Mouse (Mus musculus) stomach, embryonic 16.5 days (tissue): Measurements from ENCODE around the gene Jam2. TPM values are rescaled to one million over a fixed set of nuclear protein-coding genes. Genes with fewer than 3 reads are reported as not detected.

Experiments
- ATAC-seq: fragments of 200-750 bp; cut with Nextera tagmentation; 2 replicates; pipeline ENCODE4 v1.8.0; 2017; ENCODE audit warnings: moderate number of reproducible peaks, moderate TSS enrichment; ENCODE audit not compliant: insufficient read depth, low FRiP score
- H3K27ac ChIP-seq: fragments of 300-500 bp; sonication (generic); 2 replicates; pipeline ENCODE4 v1.5.1; 2014; ENCODE audit warnings: low read length
- H3K27me3 ChIP-seq: fragments of 300-500 bp; sonication (generic); 2 replicates; pipeline ENCODE4 v1.6.1; 2014; ENCODE audit warnings: low read length, control low read depth, mixed read lengths; ENCODE audit not compliant: control insufficient read depth, insufficient read depth
- H3K36me3 ChIP-seq: fragments of 300-500 bp; sonication (generic); 2 replicates; pipeline ENCODE4 v1.6.1; 2014; ENCODE audit warnings: low read length; ENCODE audit not compliant: control insufficient read depth, insufficient read depth
- H3K4me1 ChIP-seq: fragments of 300-500 bp; sonication (generic); 2 replicates; pipeline ENCODE4 v1.6.1; 2014; ENCODE audit warnings: low read length, control low read depth, mixed read lengths; ENCODE audit not compliant: control insufficient read depth, insufficient read depth
- H3K4me2 ChIP-seq: fragments of 300-500 bp; sonication (generic); 2 replicates; pipeline ENCODE4 v1.6.1; 2014; ENCODE audit warnings: low read depth, low read length, mixed read lengths
- H3K4me3 ChIP-seq: fragments of 300-500 bp; sonication (generic); replicated peaks from 2 replicates; pipeline ENCODE4 v1.5.1; 2014; ENCODE audit warnings: mild to moderate bottlenecking, low read length
- H3K9ac ChIP-seq: fragments of 300-500 bp; sonication (generic); 2 replicates; pipeline ENCODE4 v1.6.1; 2014; ENCODE audit warnings: low read length
- H3K9me3 ChIP-seq: fragments of 300-500 bp; sonication (generic); replicated peaks from 2 replicates; pipeline ENCODE4 v1.6.1; 2016; ENCODE audit warnings: low read length, control low read depth; ENCODE audit not compliant: control insufficient read depth
- WGBS: fragments of 180-500 bp; shearing (Covaris S2); extraction: QIAGEN DNeasy Blood & Tissue Kit; methylation state at CpG from one replicate; pipeline ENCODE4 v1.1.7; 2014; 5-methylcytosine and 5-hydroxymethylcytosine counted together
- polyA plus RNA-seq: library from polyadenylated mRNA; unstranded; fragments of >200 nt; fragmentation: Nextera tagmentation; extraction: Ambion mirVana; gene quantifications from 2 replicates; pipeline ENCODE4 v1.2.1, GENCODE M21; 2015

Gene Jam2
- polyA plus RNA-seq, 1 experiment from 2014 or later = 6.2 TPM

DNA sequence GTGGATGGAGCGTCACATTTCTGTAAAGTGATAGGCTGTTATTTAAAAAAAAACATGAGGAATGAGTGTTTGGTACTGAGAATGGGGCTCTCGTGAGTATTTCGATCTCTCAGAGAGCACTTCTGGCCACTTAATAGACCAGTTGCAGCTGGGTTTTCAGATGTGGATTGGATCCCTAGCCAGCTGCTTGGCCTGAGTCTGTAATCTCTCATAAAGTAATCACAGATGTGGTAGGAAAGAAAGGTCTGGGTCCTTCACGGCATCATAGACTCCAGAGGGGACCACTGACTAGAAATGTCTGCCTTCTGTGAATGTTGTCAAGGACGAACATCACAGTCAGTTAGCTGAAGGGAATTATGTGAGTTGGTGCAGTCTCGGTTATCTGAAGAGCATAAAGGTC lies 4.5 kb downstream of the Jam2 start:
- H3K4me1 ChIP-seq = no peaks in the 10 kb centered on the region
- H3K9ac ChIP-seq = no peak overlapping the region
- 85% methylated on average over 6 of the region's 6 CpGs for WGBS
- H3K4me2 ChIP-seq = no peak overlapping the region
- no peaks in the 10 kb centered on the region for H3K36me3 ChIP-seq
- no peak for ATAC-seq
- no peak overlapping the region for H3K27ac ChIP-seq
- no peaks in the 10 kb centered on the region; the same call in 1 of the 2 replicates for H3K27me3 ChIP-seq
- H3K9me3 ChIP-seq = no peaks in the 10 kb centered on the region
- no peak overlapping the region for H3K4me3 ChIP-seq

DNA sequence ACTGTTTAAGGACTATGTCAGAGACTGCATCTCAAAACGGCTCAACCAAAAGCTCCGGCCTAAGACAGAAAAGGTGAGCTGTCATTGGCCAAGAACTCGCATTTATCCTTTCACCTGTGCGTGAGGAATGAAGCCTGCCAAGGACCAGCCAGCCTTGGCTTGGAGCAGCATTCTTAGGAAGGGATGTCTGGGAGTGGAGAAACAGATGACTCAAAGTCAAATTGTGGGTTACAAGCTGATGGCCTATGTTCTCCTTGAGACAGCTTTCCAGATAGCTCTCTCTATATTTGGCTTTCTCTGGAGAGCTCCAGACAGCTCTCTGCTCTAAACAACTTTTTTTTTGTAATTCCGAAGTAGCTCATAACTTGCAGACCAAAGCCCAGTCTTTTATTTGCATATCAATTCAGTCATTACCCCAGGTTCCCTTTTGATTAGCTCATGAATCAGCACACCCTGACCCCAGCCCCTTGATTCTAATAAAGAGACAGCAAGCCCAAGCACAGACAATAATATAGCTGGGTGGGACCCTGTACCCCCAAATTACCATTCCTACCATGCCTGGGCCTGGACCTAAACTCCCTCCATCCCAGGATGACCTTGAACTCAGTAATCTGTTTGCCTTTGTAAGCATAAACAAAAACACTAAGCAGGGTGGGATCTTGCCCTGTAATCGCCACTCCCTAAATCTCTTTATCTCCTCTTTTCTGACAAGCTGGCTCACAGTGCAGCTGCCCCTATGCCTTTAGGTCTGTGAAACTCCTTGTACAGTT lies 5.1 kb downstream of the Jam2 start:
- Histone ChIP-seq H3K27ac (no peak overlapping the region), H3K36me3 (no peaks in the 10 kb centered on the region), H3K9me3 (no peaks in the 10 kb centered on the region), H3K4me2 (no peak overlapping the region), H3K4me3 (no peak overlapping the region), H3K4me1 (no peaks in the 10 kb centered on the region), H3K27me3 (no peaks in the 10 kb centered on the region; the same call in 1 of the 2 replicates), H3K9ac (no peak overlapping the region)
- no peak for ATAC-seq
- 80% methylated on average over 6 of the region's 6 CpGs for WGBS

DNA sequence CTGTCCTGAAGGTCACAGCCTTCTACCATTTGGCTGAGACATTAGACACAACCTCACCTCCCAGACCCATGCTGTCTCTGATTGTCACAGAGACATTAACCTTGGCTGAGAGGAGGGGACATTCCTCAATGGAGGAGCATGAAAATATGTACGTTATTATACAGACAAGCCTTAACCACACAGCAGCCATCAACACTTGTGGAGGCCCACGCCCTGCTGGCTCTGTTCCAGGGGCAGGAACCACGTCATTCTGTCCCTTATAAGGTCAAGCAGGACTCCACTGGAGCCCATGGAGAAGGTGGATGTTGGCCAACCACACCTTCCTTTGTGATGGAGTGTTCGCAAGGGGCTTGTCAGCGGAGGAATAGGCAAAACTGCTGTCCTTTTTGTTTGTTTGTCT lies 5.8 kb downstream of the Jam2 start:
- H3K27me3 ChIP-seq = no peaks in the 10 kb centered on the region; the same call in 1 of the 2 replicates
- no peaks in the 10 kb centered on the region for H3K9me3 ChIP-seq
- H3K4me2 ChIP-seq = no peak overlapping the region
- no peaks in the 10 kb centered on the region for H3K36me3 ChIP-seq
- no peaks in the 10 kb centered on the region for H3K4me1 ChIP-seq
- no peak for ATAC-seq
- WGBS = 69% methylated on average over 5 of the region's 5 CpGs
- no peak overlapping the region for H3K9ac ChIP-seq
- H3K4me3 ChIP-seq = no peak overlapping the region
- no peak overlapping the region for H3K27ac ChIP-seq

DNA sequence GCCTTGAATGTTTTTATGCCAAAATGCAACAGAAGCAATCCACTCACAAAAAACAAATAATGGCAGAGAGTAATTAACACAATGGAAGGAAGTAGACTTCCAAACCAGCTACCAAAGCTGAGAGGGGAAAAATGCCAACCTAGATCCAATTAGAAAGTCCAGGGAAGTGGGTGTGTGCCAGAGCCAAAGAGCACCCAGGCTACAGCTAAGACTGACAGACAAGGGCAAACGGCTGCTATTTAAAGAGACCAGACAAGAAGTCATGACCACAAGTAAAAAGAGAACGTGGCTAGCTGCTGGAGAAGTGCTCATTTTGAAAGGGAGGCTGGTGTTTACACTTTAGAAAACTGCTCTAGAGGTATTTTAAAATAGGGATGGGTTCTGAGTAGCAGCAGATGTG lies 9.4 kb downstream of the Jam2 start:
- Histone ChIP-seq H3K4me3 (no peak overlapping the region), H3K27me3 (no peaks in the 10 kb centered on the region), H3K27ac (no peak overlapping the region), H3K4me2 (no peak overlapping the region), H3K9me3 (no peaks in the 10 kb centered on the region), H3K9ac (no peak overlapping the region), H3K36me3 (no peaks in the 10 kb centered on the region), H3K4me1 (no peaks in the 10 kb centered on the region)
- ATAC-seq = no peak
- WGBS = 40% methylated on average over 2 of the region's 2 CpGs

DNA sequence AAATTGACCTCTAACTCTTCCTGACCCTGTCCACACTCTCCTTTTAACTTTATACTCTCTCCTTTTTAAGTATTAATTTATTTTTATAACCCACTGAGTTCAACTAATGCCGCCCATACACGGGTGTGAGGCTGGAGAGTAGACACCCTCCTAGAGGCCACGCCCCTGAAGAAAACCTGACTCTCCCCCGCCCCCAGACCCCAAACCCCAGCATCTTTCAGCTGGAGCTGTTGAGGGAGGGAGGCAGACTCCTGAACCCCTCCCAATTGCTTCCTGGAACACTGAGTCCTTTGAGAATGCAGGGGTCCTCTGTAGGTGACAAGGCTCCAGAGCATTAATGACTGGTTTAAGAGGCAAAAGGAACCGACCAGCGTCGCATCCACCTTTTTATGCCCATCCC lies 11.0 kb downstream of the Jam2 start:
- H3K9me3 ChIP-seq = no peaks in the 10 kb centered on the region
- no peak overlapping the region for H3K27ac ChIP-seq
- H3K4me1 ChIP-seq = no peaks in the 10 kb centered on the region
- no peak overlapping the region for H3K4me2 ChIP-seq
- H3K9ac ChIP-seq = no peak overlapping the region
- ATAC-seq = no peak
- no peak overlapping the region for H3K4me3 ChIP-seq
- H3K27me3 ChIP-seq = no peaks in the 10 kb centered on the region
- 28% methylated on average over 7 of the region's 7 CpGs for WGBS
- H3K36me3 ChIP-seq = no peaks in the 10 kb centered on the region

DNA sequence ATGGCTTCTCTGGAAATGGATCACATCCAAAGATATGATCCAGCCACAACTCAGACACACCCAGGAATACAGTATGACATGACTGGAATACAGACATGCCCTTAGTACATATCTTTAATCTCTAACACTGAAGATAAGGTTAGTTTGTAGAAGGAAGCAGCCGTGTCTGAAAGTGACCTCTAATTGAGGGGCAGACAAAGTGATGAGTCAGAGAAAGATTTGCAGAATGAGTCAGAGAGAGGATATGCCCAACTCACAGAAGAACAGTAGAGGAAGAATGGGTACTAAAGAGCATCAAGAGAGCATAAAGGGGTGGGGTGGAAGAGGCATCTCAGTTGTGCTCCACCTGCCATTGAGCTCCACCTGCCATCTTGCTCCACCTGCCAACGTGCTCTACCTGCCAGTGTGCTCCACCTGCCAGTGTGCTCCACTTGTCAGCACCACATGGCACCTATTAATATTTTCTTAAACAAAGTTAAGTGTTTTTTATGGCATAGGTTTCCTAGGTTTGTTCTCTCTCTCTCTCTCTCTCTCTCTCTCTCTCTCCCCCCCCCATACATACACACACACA lies 16.8 kb downstream of the Jam2 start:
- no peak for ATAC-seq
- 66% methylated on average over 2 of the region's 2 CpGs for WGBS

DNA sequence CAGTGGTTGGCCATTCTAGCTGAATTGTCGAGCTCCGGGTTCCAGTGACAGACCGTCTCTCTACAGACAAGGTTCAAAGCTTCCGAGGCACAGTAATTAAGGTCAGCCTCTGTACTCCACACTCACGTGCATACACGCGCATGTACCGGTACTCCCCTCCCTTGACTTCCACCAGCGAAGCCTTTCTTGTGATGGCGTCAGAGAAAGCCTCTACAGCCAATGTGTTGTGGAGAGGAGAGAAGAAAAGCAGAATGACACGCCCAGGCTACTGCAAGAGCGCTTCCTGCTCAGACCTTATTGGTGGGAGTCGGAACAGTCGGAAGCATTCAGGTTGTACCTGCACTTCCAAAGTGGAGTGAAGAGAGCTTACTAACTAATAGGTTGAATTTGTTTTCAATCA lies 19.5 kb downstream of the Jam2 start:
- WGBS = 85% methylated on average over 14 of the region's 14 CpGs
- Histone ChIP-seq H3K4me1 (no peaks in the 10 kb centered on the region), H3K27me3 (no peaks in the 10 kb centered on the region), H3K27ac (no peak overlapping the region), H3K36me3 (no peaks in the 10 kb centered on the region), H3K4me3 (no peak overlapping the region), H3K9me3 (no peaks in the 10 kb centered on the region; the same call in 1 of the 2 replicates), H3K4me2 (no peak overlapping the region), H3K9ac (no peak overlapping the region)
- ATAC-seq = no peak

More for the DNA sequence above, 16.8 kb downstream of the Jam2 start:
- no peaks in the 10 kb centered on the region for H3K27me3 ChIP-seq
- H3K36me3 ChIP-seq = no peaks in the 10 kb centered on the region
- no peak overlapping the region for H3K27ac ChIP-seq
- H3K9ac ChIP-seq = no peak overlapping the region
- H3K4me3 ChIP-seq = no peak overlapping the region
- no peak overlapping the region for H3K4me2 ChIP-seq
- H3K9me3 ChIP-seq = no peaks in the 10 kb centered on the region; the same call in 1 of the 2 replicates
- no peaks in the 10 kb centered on the region for H3K4me1 ChIP-seq

DNA sequence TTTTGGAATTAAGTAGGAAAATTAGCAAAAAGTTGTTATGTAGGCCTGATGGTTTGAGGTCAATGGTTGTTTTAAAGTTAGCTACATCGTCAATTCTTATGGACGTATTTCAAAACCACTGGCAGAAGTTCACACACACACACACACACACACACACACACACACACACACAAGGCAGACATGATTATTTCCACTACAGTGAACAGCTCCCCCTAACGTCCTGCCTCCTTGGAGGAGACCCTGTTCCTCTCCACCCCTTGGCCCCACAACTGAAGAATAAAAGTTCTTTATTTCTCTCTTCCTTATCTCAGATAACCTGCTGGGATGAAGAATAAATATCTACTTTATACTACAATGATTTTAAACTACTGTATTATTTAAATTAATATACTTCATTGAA lies 21.4 kb downstream of the Jam2 start:
- H3K36me3 ChIP-seq = no peaks in the 10 kb centered on the region
- WGBS = 55% methylated on average over 3 of the region's 3 CpGs
- no peak overlapping the region for H3K4me2 ChIP-seq
- H3K4me3 ChIP-seq = no peak overlapping the region
- no peak overlapping the region for H3K9ac ChIP-seq
- no peaks in the 10 kb centered on the region; the same call in 1 of the 2 replicates for H3K9me3 ChIP-seq
- no peak for ATAC-seq
- H3K27me3 ChIP-seq = no peaks in the 10 kb centered on the region
- H3K4me1 ChIP-seq = no peaks in the 10 kb centered on the region
- H3K27ac ChIP-seq = no peak overlapping the region

DNA sequence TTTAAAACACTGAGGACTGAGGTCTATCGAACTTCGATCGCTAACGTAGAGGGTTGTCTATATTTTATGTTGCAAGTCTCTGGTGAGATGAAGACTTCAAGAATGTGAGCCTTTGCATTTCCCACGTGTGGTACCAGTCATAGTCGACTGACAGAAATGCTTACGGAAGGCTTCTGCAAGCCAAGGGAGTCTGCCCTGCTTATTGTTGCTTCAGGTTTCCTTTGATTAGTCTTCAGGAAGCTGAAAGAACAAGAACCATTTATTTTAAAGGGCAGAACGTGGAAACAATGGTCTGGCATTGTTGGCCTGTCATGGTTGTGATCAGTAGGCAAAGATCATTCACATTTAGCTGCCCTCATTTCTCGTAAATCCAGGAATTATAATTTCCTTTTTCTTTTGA lies 22.8 kb downstream of the Jam2 start:
- no peak overlapping the region for H3K27ac ChIP-seq
- H3K27me3 ChIP-seq = no peaks in the 10 kb centered on the region
- ATAC-seq = no peak
- WGBS = 79% methylated on average over 9 of the region's 9 CpGs
- H3K4me2 ChIP-seq = no peak overlapping the region
- H3K36me3 ChIP-seq = no peaks in the 10 kb centered on the region
- no peaks in the 10 kb centered on the region for H3K4me1 ChIP-seq
- no peak overlapping the region for H3K9ac ChIP-seq
- no peak overlapping the region for H3K4me3 ChIP-seq
- H3K9me3 ChIP-seq = no peaks in the 10 kb centered on the region
